Mouse (Mus musculus): ENCODE measurements at regions not wholly inside any gene's neighbourhood (a gene's known extent, or its start where the extent isn't known, plus 50 kb on each side); places are given as distances from the start of the nearest gene placed in this dataset.

DNA sequence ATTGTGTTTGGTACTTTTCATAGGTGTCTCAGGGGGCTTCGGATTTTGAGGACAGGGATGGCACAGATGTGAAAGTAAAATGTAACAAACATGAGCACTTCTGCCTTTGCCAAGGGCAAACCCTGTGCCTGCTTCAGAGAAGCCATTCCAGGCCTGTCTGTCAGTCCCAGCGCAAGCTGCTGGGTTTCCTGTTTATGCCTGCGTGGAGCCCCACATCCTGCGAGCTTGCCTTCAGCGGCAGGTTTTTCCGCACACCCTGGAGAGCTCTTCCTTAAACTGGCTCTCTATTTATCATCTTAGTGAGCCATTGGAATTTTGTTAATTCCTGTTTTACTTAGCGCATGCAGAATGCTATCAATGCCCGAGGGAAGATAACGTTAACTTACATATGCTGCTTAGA lies 159.5 kb downstream of the Zfp281 start:
- no peak for DNase-seq

DNA sequence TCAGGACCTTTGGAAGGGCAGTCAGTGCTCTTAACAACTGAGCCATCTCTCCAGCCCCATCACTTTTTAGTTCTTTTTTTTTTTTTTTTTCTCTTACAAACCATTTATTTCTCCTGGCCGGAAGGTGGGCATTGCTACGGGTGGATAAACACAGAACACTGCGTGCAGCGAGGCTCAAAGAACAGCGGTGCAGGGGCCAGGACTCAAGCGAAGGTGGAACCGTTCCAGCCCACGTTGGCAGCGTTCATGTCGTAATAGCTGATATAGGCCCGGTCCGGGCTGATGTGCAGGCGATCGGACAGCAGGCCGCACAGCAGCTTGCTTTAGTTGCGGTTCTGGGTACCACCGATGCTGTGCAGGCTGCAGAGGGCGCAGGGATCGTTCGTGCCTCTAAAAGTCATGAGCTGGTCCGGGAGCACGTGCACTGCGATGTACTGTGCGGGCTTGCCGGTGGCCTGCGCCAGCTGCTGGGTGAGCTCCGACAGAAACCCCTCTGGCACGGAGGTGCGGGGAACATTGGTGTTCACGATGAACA lies 164.3 kb downstream of the Zfp281 start:
- DNase-seq = no peak

DNA sequence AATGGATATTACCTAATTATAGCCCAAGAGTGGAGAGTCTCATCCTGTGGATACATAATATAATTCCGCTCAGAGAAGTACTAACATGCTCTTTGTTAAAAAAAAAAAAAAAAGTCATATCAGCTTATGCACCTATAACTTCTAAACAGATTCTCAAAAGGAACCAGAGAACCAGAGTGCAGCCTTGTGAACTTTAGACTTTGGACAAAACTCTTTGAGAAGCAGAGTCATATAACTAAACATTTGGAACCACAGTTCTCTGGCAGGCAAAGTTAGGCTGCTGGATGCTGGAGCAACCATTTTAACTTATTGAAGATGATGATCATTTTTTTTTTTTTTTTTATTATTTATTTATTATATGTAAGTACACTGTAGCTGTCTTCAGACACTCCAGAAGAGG lies 166.9 kb downstream of the Zfp281 start:
- DNase-seq = no peak
